Mouse (Mus musculus): ENCODE measurements around the gene Trip12.
A peak's percentile ranks its signal among the peaks of the same experiment; 100 is the strongest.

Gene Trip12

DNA sequence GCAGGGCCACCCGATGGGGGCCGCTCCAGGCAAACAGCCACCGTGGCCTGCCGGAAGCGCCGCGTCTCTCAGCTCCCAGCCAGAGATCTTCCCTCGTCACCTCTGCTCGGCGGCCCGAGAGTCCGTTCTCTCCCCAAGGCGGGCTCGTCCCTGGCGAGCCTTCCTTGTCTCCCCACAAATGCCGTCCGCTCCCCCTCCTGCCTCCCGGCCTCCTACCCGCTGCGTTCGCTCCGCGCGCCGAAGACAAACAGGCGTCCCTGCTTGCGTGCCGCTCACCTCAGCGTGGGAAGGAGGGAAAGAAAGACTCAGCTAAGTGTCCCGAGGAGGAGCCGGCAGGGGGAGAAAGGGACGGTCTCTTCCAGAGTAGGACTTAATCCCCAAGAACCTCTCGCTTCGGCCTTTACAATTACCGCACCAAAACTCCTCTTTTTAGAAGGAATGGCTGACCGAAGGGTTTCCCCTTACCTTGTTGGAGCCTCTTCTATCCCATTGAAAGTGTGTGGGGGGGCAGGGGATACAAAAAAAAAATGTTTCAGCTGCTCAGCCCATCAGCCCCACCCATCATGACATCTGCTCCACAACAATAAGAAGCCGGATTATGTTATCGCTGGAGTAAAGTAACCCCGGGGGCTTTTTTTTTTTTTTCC is at the start of gene Trip12:
Gene Trip12, minus strand, starts transcription at position 499 of the 647 bp plus-strand sequence.
- DNase-seq: peak; percentile 64

DNA sequence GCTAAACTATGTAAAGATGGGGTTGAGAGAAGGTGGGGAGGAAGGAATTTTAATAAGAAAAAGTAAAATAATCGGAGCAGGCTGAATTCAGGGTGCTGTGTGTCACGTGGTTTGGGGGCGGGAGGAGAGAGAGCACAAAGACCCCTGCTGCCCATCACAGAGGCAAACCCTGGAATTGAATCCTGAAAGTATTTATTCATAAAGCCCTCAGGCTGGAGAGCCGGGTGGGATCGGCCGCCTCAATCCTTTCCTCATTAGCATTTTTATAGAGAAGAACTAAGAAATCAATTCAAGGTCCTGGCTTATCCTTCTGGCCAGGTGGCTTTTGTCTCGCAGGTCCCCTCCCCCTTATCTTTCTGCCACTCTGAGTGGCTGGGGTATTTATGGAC is 49.7 kb upstream of the Trip12 start:
- no peak for DNase-seq

DNA sequence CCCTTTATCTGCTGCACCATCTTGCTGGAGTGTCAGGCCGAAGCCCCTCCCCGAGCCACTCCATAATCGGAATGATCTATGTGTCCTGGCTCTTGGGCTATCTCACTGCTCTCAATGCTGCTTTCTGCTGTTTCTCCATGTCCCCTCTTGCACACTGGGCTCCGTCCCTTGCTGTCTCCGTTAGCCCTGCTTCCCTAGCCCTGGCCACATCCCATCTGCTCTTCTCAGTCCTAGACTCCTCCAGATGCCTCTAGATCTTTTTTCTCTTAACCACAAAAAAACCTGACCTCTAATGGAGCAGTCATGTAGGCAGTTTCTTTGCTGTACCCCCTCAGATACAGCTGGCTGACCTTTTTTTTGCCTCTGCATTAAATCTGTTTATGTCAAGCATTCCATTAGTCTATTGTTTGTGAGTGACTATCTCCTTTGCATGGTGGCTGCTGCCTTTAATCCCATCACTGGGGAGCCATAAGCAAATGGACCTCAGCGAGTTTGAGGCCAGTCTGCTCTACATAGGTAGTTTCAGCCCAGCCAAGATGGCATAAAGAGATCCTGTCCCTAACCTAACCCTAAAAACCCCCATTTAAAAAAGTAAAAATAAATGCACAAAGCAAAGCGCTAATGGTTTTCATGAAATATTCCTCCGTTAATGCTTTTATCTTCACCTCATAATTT is 49.2 kb upstream of the Trip12 start:
- no peak for DNase-seq

DNA sequence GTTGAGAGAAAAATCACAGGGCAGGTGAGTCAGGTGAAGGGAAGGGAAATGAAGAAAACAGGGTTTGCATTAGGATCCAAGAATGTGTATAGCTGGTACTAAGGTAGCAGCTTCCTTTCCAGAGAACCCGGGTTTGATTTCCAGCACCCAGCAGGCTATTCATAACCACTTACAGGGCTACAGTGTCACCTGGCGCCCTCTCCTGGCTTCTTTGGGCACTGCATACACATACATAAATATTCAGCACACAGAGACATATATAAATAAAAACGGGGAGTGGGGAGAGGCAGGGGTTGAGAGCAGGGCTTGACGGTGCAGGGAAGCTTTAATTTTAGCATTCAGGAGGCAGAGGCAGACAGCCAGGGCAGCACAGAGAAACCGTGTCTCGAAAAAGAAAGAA is 45.6 kb upstream of the Trip12 start:
- no peak for DNase-seq

DNA sequence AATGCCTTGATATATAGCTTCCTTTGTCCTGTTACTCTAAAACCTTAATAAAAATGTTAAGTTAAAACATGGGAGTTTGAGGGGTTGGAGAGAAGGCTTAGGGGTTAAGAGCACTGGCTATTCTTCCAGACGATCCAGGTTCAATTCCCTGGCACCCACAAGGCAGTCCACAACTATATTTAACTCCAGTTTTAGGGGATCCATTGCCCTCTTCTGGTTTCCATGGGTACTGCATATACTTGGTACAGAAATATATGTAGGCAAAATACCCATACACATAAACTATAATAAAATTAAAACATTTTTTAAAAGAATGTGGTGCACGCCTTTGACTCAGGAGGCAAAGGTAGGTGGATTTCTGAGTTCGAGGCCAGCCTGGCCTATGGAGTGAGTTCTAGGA is 44.9 kb upstream of the Trip12 start:
- no peak for DNase-seq

DNA sequence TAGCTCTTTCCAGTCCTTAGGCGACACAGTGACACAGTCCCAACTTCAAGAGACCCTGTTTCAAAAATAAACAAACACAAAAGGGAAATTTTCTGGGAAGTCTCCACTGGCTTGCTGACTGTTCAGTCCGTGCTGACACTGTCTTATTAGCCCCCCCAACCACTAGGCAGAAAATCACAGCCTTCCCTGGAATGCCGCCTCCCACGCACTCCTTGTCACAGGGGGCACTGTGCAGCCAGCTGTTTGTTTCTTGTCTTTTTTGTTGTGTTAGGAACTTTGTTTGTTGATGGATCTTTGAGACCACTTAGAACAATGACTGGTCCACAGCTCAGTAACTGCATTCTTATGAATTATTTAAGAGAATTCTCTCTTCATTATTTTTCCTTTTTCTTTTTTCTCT is 43.6 kb upstream of the Trip12 start:
- no peak for DNase-seq

DNA sequence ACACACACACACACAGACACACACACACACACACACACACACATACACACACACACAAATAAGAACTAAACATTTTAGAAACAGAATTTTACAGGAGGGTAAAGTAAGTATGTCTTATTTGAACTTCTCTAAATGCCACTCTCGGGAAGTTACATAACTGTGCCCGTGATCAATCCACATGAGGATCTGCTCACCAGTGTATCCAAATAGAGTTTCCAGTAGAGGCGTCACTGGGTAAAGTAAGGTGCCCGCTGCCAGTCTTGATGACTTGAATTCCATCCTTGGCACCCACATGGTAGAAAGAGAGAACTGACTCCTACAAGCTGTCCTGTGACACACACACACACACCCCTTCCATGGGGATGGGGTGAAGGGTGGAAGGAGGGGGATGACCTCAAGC is 42.6 kb upstream of the Trip12 start:
- peak; percentile 10 for DNase-seq

DNA sequence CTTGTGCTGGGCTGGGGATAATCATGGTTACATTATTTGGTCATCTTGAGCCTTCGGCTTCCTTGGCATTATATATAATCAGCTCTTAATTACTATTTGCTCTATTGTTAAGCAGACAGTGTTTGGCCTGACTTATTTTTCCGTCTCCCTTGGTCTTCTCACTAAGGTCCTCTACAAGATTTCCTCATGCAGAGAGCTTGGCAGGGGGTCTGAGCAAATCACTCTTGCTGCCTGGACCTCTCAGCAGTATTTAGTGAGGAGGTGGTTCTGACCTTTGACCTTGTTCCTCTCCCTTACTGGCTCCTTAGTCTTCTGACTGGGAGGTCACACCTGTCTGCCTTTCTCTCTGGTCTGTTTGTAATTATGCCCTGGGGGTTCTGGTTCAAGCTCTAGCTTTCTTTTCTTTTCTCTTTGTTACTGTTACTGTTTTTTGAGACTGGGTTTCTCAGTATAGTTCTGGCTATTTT is 41.8 kb upstream of the Trip12 start:
- DNase-seq: no peak

DNA sequence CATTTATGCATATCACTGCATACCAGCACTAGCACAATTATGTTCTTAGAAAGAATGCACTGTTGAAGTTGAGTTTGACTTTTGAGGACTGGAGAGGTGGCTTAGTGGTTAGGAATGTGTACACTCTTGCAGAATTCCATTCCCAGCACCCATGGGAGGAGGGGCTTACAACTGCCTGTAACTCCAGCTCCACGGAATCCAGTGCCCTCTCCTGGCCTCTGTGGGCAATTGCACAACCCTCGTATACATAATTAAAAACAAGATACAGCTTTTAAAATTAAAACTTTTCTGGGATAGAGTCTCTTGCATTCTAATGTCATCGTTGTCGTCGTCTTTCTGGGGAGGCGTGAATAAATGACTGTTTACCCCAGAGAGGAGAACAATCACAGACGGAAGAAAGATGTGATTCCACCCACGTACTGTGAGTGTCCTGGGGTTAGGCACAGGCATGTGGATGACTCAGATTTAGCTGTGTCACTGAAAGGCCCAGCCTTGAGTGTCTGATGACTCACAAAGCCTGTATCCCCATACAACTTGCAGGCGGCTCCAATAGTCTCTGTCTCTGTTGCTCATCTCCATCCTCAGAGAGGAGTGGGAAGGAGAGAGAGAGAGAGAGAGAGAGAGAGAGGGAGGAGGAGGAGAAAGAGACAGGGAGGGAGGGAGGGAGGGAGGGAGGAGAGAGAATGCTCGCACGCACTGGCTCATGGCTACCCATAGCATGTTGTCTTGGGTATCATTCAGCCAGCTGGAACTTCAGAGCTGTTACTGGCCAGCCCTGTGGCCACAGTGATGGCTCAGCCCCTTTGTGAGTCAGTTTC is 41.1 kb upstream of the Trip12 start:
- DNase-seq: peak; percentile 71

DNA sequence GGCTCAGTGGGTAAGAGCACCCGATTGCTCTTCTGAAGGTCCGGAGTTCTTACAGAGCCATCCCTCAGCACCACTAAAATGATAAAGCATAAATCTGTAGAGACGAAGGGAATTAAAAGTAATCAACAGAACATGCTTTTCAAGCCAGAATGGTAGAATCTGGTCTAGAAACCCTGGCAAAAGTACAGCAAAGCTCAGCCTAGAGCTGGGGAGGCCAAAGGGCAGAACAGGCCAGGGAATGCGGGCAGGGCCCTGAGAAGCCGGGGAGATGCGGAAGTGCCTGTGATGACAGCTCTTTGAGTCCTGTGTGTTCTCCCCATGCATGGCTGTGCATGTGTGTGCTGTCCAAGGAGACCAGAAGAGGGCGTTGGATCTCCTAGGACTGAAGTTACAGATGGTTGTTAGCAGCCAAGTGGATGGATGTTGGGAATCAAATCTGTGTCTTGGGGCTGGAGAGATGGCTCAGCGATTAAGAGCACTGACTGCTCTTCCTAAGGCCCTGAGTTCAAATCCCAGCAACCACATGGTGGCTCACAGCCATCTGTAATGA is 39.3 kb upstream of the Trip12 start:
- no peak for DNase-seq

DNA sequence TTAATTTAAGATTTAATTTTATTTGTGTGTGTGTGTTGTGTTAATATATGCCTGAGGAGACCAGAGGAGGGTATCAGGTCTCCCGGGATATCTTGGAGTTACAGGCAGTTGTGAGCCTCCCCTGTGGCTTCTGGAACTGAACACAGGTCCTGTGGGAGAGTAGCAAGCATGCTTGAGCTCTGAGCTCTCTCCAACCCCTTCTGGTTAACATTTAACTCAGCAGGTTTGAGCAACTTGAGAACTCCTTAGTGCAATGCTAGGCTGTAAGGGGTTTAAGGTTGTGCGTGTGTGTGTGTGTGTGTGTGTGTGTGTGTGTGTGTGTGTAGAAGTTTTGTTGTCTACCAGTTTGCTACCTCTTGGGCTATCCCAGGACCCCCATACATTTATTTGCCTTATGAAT is 37.3 kb upstream of the Trip12 start:
- no peak for DNase-seq

DNA sequence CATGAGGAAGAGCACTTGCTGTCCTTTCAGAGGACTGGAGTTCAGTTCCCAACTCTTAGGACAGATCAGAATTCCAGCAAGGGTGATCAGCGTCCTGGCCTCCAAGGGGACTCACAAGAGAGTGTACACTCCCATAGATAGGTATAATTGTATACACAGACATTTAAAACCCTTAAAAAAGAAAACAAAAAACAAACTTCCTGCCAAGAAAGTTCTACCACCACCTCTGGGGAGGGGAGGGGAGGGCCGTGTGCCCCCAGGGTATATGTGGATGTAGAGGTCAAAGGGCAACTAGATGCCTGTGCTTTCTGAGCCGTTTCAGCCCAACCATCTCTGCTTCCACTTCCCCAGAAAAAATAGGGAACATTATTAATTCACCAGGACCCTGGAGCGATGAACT is 32.6 kb upstream of the Trip12 start:
- no peak for DNase-seq

DNA sequence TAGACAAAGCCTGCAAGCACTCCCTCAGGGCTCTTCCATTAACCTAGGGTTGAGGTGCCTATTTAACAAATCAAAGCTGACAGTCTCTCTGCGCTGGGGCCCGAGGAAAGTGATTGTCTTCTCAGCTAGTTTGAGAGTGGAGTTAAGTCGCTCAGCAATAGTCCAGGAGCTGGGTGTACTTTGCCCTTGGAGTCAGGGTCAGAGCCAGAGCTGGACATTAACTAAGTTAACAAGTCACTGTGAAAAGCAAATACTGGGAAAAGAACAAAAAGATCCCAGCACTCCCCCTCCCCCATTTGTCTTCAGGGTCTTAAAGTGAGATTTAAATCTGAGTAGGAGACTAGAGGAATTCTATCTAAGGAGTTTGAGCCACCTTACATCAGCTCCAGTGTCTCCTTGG is 31.8 kb upstream of the Trip12 start:
- DNase-seq: no peak

DNA sequence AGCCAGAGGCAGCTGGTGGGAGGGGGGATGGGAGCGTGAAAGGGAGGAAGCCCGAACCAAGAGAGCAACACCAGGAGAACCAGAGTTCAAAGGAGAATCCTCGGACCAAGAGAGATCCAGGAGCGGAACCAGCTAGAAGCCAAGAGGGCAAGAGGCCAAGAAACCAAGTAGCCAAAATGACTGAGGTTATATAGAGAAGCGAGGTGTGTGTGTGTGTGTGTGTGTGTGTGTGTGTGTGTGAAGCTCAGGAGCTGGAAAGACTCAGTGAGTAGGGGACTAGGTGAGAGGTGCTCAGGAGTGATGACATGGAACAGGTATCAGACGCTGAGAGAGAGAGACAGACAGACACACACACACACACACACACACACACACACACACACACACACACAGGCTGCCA is 30.8 kb upstream of the Trip12 start:
- DNase-seq: no peak

DNA sequence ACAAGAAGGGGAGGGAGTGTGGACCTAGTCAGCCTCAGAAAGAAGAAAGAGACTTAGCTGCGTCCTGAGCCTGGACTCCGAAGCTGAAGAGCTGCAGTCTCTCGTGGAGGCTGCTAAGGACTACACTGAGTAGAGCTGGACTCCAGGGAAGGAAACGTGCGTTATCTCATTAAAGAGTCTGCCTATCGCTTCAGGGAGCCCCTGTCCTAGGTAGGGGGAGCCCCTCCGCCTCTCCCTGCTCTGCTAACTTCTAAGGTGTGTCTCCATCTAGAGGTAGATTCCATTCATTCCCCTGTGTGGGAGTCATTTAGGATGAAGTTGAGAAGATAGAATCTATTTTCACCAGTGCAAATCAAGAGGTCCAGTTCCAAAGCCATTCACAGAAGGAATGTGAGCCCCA is 29.2 kb upstream of the Trip12 start:
- DNase-seq: no peak

DNA sequence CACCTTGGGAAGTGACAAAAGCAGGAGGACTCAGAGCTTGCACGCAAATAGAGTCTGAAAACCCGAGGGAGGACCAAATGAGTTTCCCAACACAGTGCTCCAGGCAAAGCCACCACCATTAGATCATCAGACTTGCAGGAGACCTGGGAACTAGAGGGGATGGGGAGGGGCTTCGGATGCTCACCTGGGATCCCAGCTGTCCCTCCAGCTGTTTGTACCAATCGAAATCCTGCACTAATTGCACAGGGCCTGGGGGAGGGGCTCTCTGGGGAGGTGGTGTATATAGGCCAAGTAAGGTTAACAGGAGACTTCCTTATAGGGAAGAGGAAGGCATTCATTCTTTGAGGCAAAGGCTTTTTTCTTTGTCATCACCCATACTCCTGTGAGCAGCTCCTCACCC is 28.5 kb upstream of the Trip12 start:
- DNase-seq: no peak

DNA sequence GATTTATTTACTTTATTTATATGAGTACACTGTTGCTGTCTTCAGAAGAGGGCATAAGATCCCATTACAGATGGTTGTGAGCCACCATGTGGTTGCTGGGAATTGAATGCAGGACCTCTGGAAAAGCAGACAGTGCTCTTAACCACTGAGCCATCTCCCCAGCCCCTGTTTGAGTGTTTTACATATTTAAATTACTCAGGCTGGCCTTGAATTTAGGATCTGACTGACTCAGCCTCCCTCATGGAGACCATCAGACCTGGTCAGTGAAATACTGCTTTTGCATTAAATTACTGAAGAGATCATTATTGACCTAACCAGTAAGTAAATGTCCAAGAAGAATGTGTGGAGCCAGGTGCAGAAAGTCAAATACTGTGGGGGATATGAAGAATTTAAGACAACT is 28.0 kb upstream of the Trip12 start:
- no peak for DNase-seq

DNA sequence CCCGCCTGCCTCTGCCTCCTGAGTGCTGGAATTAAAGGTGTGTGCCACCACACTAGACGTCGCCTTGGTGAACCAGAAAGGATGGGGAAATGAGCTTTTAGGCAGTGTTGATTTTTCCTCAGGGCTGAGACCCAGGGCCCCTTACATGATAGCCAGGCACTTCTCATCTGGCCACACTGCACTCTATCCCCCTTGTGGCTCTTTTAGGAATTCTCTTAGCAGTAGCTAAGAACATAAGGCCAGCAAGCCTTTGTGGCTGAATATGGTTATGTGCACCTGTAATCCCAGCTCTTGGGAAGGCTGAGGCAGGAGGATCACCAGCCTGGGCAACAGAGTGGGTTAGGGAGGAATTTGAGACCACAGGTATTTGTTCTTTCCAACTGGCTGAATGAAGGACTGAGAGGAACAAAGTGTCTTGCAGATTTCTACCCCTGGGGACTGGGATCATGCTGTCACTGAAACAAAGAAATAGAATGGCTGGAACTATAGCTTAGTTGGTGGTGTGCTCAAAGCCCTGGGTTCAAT is 26.5 kb upstream of the Trip12 start:
- no peak for DNase-seq

DNA sequence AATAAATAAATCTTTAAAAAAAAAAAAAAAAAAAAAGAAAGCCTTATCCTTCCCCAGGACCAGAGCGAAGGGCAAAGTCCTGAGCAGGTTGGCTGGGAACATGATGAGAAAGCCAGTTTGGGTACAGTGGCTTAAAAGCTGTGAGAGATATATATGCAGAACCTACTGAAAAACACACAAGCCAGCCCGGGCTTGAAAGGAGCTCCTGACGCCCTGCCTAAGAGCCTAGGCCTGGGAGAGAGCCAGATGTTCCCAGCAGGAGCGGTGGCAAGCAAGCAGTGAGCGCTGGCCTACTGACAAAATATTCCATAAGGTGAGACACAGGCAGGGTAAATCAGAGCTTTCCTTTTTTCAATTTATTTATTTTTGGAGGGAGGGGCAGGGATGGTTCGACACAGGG is 25.9 kb upstream of the Trip12 start:
- DNase-seq: no peak

DNA sequence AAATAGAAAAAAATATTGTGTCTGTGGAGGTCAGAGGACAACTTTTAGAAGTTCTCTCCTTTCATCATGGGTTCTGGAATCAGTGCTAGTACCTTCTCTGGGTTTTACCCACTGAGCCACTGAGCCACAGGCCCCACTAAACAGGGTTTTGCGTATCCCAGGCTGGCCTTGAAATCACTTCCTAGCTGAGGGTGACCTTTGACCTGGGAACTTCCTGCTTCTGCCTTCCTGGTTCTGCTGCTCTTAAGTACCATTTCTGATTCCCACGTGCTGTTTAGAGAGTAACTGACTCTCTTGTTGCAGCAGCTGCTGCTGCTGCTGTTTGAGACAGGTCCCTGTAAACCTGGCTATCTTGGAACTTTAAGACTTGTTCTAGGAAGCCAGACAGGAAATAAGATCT is 24.3 kb upstream of the Trip12 start:
- no peak for DNase-seq

DNA sequence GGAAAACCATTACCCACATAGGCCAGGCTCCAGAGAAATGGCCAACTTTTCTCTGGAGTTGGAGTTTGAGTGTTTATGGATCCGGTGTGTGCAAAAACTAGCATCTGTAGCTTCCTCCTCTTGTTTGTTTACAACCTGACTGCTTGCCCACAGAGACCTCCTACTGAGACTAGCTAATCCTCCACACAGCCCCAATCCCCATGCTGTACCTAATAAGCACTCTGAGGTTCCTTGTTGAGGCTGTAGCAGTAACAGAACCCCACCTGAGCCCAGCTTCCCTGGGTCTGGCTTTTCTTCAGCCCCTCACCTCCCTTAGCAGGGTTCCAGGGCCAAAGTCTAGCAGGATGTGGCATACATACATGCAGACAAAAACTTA is 20.9 kb upstream of the Trip12 start:
- no peak for DNase-seq

DNA sequence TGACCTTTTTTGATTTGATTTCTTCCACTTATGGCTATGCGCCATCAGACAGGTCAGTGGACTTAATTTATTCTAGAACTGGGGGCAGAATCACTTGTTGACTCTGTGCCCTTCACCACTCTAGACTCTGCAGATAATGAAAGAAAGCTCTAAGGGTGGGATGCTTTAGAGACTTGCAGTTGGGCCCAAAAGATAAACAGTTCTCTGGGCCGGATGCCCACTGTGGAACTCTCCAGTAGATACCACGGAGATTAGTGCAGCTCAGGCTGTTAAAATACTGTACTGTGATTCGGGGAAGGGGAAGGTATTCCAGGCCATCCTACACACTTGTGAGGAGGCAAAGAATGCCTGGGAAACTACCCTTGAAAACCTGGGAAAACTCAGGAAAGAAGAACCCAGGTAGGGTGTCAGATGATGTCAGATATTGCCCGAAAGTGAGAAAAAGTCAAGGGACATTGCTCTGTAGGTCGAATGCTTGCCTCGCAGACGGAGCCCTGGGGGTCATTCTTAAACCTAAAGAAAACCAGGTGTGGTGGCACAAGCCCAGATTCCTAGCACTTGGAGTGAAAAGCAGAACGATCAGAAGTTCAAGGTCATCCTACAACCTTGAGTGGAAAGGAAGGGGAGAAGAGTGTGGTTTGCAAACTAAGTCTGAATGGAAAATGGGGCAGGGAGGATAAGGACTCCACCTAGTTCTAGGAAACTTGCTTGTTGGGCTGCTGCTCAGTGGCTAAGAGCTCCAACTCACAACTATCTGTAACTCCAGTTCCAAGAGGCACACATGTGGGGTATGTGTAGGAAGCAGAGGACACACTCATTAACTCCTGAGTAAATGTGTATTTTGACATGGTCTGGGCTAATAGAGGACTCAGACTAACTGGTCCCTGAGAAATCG is 20.3 kb upstream of the Trip12 start:
- no peak for DNase-seq

DNA sequence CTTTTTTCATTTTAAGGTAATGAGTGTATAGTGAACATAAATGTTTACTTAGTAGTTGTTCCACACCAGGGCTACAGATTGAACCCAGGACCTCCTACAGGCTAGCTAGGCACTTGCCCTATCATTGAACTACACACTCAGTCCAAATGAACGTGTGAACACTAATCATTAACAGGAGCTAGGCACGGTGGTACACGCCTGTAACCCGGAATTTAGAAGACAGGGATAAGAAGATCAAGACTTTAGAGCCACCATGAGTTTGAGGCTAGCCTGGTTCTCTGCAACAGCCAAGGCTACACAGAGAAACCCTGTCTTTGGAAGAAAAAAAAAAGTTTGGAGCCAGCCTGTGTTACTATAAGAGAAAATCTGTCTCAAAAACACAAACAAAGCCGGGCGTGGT is 19.3 kb upstream of the Trip12 start:
- DNase-seq: no peak

All from right cerebral cortex, adult 18-20 months (tissue).